Mouse (Mus musculus) forebrain, embryonic 15.5 days (tissue): ENCODE measurements around the gene Tns3. TPM values are rescaled to one million over a fixed set of nuclear protein-coding genes. Genes with fewer than 3 reads are reported as not detected.

Experiments used
- ATAC-seq: fragments of 200-750 bp; cut with Nextera tagmentation; replicated peaks from 2 replicates; pipeline ENCODE4 v1.8.0; 2017; ENCODE audit warnings: mild to moderate bottlenecking, moderate TSS enrichment, moderate library complexity
- H3K27ac ChIP-seq: fragments of 300-500 bp; sonication (generic); replicated peaks from 2 replicates; pipeline ENCODE4 v1.5.1; 2015; ENCODE audit warnings: mild to moderate bottlenecking, inconsistent platforms
- H3K27me3 ChIP-seq: fragments of 300-500 bp; sonication (generic); 2 replicates; pipeline ENCODE4 v1.6.1; 2015; ENCODE audit warnings: inconsistent platforms
- H3K36me3 ChIP-seq: fragments of 300-500 bp; sonication (generic); 2 replicates; pipeline ENCODE4 v1.6.1; 2015; ENCODE audit warnings: mild to moderate bottlenecking, inconsistent platforms
- H3K4me1 ChIP-seq: fragments of 300-500 bp; sonication (generic); 2 replicates; pipeline ENCODE4 v1.6.1; 2015; ENCODE audit warnings: inconsistent platforms
- H3K4me2 ChIP-seq: fragments of 300-500 bp; sonication (generic); replicated peaks from 2 replicates; pipeline ENCODE4 v1.6.1; 2015; ENCODE audit warnings: mild to moderate bottlenecking, inconsistent platforms
- H3K4me3 ChIP-seq: fragments of 300-500 bp; sonication (generic); 2 replicates; pipeline ENCODE4 v1.5.1; 2015; ENCODE audit warnings: mild to moderate bottlenecking, inconsistent platforms
- H3K9ac ChIP-seq: fragments of 300-500 bp; sonication (generic); replicated peaks from 2 replicates; pipeline ENCODE4 v1.6.1; 2015; ENCODE audit warnings: mild to moderate bottlenecking, inconsistent platforms
- H3K9me3 ChIP-seq: fragments of 300-500 bp; sonication (generic); 2 replicates; pipeline ENCODE4 v1.6.1; 2016; ENCODE audit warnings: inconsistent platforms
- WGBS: fragments of 180-500 bp; shearing (Covaris S2); methylation state at CpG from one replicate; pipeline ENCODE4 v1.1.7; 2015; ENCODE audit warnings: mixed read lengths; 5-methylcytosine and 5-hydroxymethylcytosine counted together
- polyA plus RNA-seq: library from polyadenylated mRNA; unstranded; fragments of >200 nt; fragmentation: Nextera tagmentation; extraction: Ambion mirVana; gene quantifications from 2 replicates; pipeline ENCODE4 v1.2.1, GENCODE M21; 2015

Gene Tns3
- polyA plus RNA-seq, 1 experiment from 2014 or later = 8.0 TPM

DNA sequence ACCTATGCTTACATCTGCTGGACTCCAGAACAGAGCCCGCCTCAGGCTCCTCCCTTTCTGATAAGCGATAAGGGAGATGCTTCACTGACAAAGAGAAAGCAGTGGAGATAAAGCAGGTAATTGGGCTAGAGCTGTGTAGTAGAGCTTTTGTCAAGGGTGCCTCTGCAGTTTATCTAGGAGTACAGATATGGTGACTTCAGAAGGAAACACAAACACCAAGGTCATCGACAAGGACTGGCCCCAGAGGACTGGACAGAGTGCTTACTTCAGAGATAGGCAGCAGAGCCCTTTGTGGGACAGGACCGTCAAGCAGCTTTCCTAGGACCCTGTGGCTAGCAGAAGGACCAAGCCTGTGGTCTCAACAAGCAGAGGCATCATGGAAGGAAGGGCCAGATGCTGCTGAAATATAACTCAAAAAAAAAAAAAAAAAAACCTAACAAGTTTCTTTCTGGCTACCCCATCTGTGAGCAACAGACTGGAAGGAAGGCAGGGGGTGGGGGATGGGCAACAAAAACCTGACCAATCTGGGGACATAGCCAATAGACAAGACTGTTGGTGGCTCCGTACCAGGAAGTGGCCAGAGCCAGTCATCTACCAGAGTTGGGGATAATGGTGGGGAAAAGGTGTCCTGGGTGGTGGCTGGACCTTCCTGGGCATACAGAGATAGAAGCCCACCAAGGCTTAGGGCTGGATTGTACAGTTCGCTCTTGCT lies 25.2 kb downstream of the Tns3 start:
- 0 out of 2 replicates have a peak, but pooled peaks cover 2% of the 10 kb centered on the region for H3K4me1 ChIP-seq
- no peak overlapping the region for H3K27ac ChIP-seq
- H3K9me3 ChIP-seq = no peaks in the 10 kb centered on the region
- no peaks in the 10 kb centered on the region for H3K27me3 ChIP-seq
- no peaks in the 10 kb centered on the region for H3K36me3 ChIP-seq
- no peak overlapping the region for H3K4me3 ChIP-seq
- no peak overlapping the region for H3K9ac ChIP-seq
- no peak overlapping the region for H3K4me2 ChIP-seq
- ATAC-seq = no peak
- WGBS = 91% methylated on average over 6 of the region's 6 CpGs

DNA sequence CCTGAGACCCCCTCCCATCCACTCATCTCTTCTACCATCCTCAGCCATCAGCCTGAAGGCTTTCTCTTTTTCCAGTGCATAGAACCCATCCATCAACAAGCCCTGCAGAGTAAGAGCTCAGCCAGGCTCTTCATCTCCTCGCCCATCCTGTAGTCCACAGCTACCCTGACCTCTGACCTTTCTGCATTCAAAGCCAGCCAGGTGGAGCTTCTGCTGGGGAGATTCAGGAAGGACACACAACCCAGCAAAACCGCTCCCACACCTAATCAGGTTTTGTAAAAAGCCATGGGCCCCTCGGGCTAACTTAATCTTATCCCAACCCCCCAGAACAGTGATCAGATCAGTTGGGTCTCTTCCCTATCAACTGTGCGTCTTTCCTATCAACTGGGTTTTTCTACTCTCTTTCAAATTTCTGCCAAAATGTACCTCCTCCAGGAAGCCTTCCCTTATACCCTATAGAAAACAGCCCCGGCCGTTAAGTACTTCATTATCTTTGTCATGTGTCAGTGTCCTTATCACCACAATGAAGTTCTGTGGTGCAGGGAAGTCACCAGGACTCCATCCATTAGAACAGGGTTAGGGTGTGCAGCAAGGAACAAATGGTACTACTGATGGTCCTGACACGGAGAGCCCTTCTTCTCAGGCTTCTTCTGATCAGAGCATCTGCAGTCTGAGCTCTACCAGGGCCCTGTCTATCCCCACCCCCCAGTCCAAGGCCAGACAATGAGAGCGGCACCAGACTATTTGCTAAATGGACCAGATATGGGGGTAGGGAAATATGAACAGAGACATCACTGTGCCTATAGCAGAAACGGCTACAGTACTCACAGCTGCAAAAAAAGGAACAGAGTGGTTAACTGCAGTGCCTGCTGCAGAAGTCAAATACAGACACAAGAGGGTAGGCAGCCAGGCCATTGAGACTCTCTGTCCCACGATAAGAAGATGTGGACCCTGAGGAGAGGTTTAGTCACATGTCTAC lies 26.6 kb downstream of the Tns3 start:
- H3K4me2 ChIP-seq = no peak overlapping the region
- no peak overlapping the region for H3K9ac ChIP-seq
- no peak for ATAC-seq
- no peak overlapping the region for H3K27ac ChIP-seq
- 0 out of 2 replicates have a peak, but pooled peaks cover 2% of the 10 kb centered on the region for H3K4me1 ChIP-seq
- WGBS = 80% methylated on average over 10 of the region's 10 CpGs
- no peaks in the 10 kb centered on the region for H3K9me3 ChIP-seq
- no peak overlapping the region for H3K4me3 ChIP-seq
- H3K36me3 ChIP-seq = no peaks in the 10 kb centered on the region
- H3K27me3 ChIP-seq = no peaks in the 10 kb centered on the region

DNA sequence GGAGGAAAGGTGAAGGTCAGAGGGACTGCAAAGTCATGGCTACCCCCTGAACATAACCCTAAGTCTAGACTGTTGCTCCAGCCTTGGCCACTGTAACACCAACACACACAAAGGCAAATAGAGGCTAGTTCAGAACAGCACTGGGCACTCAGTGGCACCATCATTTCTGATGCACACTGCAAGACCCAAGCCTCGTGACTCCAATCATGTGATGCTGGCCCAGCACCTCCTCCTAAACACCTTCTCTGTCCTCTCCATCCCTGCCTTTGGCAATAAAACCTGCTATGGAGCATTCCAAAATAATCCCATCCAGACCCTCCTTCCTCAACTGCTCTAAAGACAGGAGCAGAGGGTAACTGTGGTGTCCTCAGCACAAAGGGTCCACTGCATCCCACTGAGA lies 27.7 kb downstream of the Tns3 start:
- Histone ChIP-seq H3K27me3 (no peaks in the 10 kb centered on the region), H3K36me3 (no peaks in the 10 kb centered on the region), H3K4me1 (peaks cover 5% of the 10 kb centered on the region; the same call in 1 of the 2 replicates), H3K4me2 (no peak overlapping the region), H3K27ac (no peak overlapping the region), H3K9ac (no peak overlapping the region), H3K4me3 (no peak overlapping the region), H3K9me3 (no peaks in the 10 kb centered on the region)
- WGBS = 96% methylated on average over 1 of the region's 1 CpGs
- no peak for ATAC-seq

DNA sequence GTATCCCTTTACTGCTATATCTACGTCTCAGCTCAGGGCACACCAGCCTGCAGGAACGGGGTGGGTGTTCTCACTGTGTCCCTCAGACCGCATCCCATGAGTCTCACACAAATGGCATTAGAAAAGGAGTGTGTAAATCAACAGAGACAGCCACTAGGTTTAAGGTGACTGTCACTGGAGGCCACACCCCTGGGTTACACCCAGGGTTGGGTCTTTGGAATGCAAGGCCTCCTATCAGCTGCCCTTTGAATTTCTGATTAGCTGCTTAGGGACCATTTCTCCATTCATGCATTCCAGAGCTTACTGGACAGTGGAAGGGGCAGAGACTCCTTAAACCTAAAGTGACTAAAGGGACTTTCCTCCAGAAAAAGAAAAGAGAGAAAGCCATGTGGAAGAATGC lies 28.6 kb downstream of the Tns3 start:
- Histone ChIP-seq H3K9me3 (no peaks in the 10 kb centered on the region), H3K4me3 (no peak overlapping the region), H3K4me2 (no peak overlapping the region), H3K4me1 (peaks cover 5% of the 10 kb centered on the region; the same call in 1 of the 2 replicates), H3K36me3 (no peaks in the 10 kb centered on the region), H3K9ac (no peak overlapping the region), H3K27me3 (no peaks in the 10 kb centered on the region), H3K27ac (no peak overlapping the region)
- ATAC-seq = no peak
- 86% methylated on average over 3 of the region's 3 CpGs for WGBS

DNA sequence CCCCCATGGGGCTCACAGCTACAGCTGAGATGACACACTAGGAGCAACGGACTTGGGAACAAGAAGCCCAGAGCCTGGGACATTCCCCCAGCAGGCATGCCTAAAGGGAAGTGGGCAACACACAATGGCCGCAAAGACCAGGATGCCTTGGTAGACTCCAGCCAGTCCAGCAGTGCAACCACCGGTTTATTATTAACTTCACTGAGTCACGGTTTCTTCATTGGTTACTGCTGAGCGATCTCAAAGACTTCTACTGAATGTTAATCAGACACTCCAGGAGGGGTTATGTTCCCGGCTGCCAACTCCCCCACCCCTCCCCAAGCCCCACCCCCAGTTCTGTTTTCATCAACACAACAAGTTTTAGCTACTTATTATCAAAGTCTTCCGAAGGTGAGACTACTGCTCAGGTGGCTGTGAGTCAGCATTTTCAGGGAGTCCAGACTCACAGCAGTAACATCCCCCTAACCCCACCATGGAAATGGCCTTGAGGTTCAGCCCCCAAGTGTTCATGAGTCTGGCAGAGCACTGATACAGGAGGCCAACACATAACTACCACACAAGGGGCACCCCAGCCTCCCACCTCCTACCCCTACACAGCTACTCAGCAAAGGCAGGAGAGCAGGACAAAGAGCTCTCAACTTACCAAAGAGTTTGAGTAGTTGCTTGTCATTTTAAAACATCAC lies 29.5 kb downstream of the Tns3 start:
- ATAC-seq = no peak
- no peak overlapping the region for H3K27ac ChIP-seq
- no peaks in the 10 kb centered on the region for H3K9me3 ChIP-seq
- H3K4me2 ChIP-seq = no peak overlapping the region
- no peak overlapping the region for H3K9ac ChIP-seq
- no peaks in the 10 kb centered on the region for H3K27me3 ChIP-seq
- H3K4me3 ChIP-seq = no peak overlapping the region
- H3K4me1 ChIP-seq = peaks cover 5% of the 10 kb centered on the region; the same call in 1 of the 2 replicates
- WGBS = 79% methylated on average over 7 of the region's 7 CpGs
- no peaks in the 10 kb centered on the region for H3K36me3 ChIP-seq

DNA sequence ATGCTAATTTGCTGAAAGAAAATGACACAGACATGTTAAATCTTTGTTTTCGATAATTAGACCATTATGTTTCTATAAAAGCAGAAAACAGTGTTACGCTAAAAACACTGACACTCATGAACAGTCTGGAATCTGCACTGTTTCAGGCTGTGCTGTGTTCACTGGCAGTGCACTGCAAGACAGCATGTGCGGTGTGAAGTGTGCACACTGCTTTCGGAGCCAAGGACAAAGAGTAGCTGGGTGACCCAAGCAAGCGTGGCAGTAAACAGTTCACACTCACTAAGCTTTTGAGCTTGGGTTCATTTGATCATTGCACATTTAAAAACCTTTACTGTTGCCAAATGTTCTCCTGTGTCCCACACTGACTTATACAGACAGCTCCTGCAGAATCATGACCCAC lies 32.2 kb downstream of the Tns3 start:
- Histone ChIP-seq H3K4me1 (peaks cover 3% of the 10 kb centered on the region; the same call in 1 of the 2 replicates), H3K27me3 (no peaks in the 10 kb centered on the region), H3K4me2 (no peak overlapping the region), H3K36me3 (no peaks in the 10 kb centered on the region), H3K27ac (no peak overlapping the region), H3K9me3 (no peaks in the 10 kb centered on the region), H3K9ac (no peak overlapping the region), H3K4me3 (no peak overlapping the region)
- ATAC-seq = peak; percentile 78
- WGBS = 57% methylated on average over 5 of the region's 5 CpGs

DNA sequence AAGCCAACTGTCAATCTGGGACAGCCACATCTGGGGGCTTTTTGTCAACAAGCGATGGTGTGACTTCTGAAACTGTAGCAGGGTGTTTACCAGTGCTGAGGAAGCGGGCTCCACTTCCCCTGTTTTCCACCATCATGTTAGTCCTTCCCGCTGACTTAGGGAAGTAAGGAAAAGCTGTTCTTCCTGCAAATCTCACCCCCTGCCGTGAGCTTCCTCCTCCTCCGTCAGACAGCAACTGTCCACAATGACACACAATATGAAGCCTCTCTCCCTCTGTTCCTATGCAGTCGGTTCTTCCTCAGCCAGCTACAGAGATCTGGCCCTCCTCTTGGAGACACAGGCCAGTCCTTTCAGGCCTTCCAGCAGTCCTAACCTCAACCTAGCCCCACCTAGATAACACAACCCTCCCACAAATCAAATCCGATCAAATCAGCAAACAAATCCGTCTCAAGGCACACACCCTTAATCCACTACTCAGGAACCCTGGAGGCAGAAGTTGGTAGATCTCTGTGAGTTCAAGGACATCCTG lies 34.4 kb downstream of the Tns3 start:
- no peak overlapping the region for H3K4me2 ChIP-seq
- H3K27me3 ChIP-seq = no peaks in the 10 kb centered on the region
- no peaks in the 10 kb centered on the region for H3K36me3 ChIP-seq
- H3K4me3 ChIP-seq = no peak overlapping the region
- peaks cover 13% of the 10 kb centered on the region for H3K4me1 ChIP-seq
- WGBS = 85% methylated on average over 8 of the region's 8 CpGs
- ATAC-seq = no peak
- no peak overlapping the region for H3K9ac ChIP-seq
- H3K27ac ChIP-seq = no peak overlapping the region
- H3K9me3 ChIP-seq = no peaks in the 10 kb centered on the region

DNA sequence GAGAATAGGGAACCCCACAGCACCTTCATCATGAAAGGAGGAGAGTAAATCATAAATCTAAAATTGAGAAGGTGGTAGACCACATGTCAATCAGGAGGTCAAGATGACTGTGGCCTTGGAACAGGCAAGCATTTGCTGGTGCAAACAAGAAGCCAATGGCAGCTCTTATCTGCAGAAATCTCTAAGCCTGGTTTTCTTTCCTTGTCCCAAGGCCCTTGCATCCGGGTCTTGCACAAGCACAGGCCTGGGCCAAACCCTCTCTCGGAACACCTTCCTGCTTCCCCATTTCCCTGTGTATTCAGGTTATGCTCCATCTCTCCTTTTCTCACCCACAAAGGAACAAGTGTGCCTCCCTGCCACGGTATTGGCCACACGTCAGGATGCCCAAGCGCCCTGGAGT lies 35.0 kb downstream of the Tns3 start:
- Histone ChIP-seq H3K4me3 (no peak overlapping the region), H3K36me3 (no peaks in the 10 kb centered on the region), H3K27ac (no peak overlapping the region), H3K9ac (no peak overlapping the region), H3K4me2 (no peak overlapping the region), H3K4me1 (peaks cover 15% of the 10 kb centered on the region), H3K27me3 (no peaks in the 10 kb centered on the region), H3K9me3 (no peaks in the 10 kb centered on the region)
- no peak for ATAC-seq
- 89% methylated on average over 5 of the region's 5 CpGs for WGBS

DNA sequence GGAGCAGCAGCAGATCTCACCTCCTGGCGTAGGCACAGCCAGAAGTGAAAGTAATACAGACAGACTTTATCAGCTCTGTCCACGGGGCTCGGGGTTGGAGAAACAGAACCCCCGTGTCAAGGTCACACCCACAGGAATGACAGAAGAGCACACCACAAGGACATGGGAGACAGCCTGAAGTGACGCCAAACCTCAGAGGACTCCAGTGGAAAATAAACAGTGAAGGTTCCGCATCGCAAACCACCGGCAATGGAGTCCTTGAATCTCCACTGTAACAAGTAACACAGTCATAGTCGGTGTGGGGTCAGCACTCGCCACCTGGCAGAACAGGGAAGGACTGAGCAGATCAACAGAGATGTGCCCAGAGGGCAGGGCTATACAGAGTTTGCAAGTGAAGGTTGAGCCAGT lies 35.5 kb downstream of the Tns3 start:
- Histone ChIP-seq H3K4me3 (no peak overlapping the region), H3K9me3 (no peaks in the 10 kb centered on the region), H3K36me3 (no peaks in the 10 kb centered on the region), H3K27me3 (no peaks in the 10 kb centered on the region), H3K4me2 (no peak overlapping the region), H3K4me1 (peaks cover 18% of the 10 kb centered on the region), H3K27ac (no peak overlapping the region), H3K9ac (no peak overlapping the region)
- no peak for ATAC-seq
- WGBS = 87% methylated on average over 10 of the region's 10 CpGs

DNA sequence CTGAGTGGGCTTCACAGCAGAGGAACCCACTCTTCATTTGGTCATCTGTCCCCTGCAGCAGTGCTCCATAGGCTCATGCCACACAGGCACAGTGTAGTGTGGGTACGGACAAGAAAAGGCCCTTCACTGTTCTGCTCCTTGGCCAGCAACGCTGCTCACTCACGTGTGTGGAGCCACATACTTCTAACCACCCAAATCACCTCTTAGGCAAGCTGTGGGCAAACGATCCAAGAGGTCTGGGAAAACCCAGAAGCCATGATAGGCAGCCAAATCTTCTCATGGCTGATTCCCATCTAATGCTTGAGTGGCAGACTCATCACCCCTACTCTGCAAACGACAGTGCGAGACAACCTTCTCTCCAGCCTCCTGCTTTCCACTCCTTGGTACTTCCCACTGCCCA lies 37.2 kb downstream of the Tns3 start:
- Histone ChIP-seq H3K4me2 (no peak overlapping the region), H3K4me3 (no peak overlapping the region), H3K9me3 (no peaks in the 10 kb centered on the region), H3K27ac (no peak overlapping the region), H3K36me3 (no peaks in the 10 kb centered on the region), H3K9ac (no peak overlapping the region), H3K4me1 (peaks cover 23% of the 10 kb centered on the region), H3K27me3 (no peaks in the 10 kb centered on the region)
- 87% methylated on average over 6 of the region's 6 CpGs for WGBS
- no peak for ATAC-seq

DNA sequence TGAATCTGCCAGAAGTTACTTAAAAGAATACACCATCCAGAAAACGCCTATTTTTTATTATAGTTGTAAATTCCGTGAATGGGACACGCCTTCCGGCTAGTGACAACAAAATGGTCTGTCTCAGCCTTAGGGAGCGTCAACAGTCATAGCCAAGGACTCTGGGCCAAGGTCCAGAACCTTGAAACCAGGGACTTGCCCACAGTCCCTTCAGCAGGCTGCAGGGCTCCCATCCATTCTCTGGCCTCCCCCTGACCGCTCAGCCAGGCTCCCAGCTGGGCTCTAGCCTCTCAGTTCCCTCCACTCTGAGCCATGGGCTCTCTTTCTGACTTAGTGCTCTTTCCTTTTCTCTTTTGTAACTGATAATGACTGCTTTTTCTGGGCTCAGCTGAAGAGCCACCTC lies 37.6 kb downstream of the Tns3 start:
- Histone ChIP-seq H3K4me2 (no peak overlapping the region), H3K9me3 (no peaks in the 10 kb centered on the region), H3K9ac (no peak overlapping the region), H3K4me1 (peaks cover 21% of the 10 kb centered on the region), H3K27me3 (no peaks in the 10 kb centered on the region), H3K4me3 (no peak overlapping the region), H3K27ac (no peak overlapping the region), H3K36me3 (no peaks in the 10 kb centered on the region)
- ATAC-seq = no peak
- 92% methylated on average over 6 of the region's 6 CpGs for WGBS
